Mouse (Mus musculus) heart, adult 2 months (tissue): ENCODE data around the gene Gpr156. TPM values are rescaled to one million over a fixed set of nuclear protein-coding genes. Genes with fewer than 3 reads are reported as not detected.

Experiments used
- DNase-seq, 2 experiments: peaks; one replicate each; pipeline ENCODE4 v3.0.0; 2021
- H3K27ac ChIP-seq: fragments of 200-600 bp; 2 replicates; pipeline ENCODE4 v1.8.1; 2022
- H3K27me3 ChIP-seq: fragments of 200-500 bp; 2 replicates; pipeline ENCODE4 v1.6.1; 2012; ENCODE audit warnings: mild to moderate bottlenecking, low read length, inconsistent platforms, mixed read lengths; ENCODE audit not compliant: control insufficient read depth, insufficient read depth
- H3K36me3 ChIP-seq: fragments of 200-500 bp; 2 replicates; pipeline ENCODE4 v1.6.1; 2012; ENCODE audit warnings: low read length, inconsistent platforms; ENCODE audit not compliant: control insufficient read depth, insufficient read depth
- H3K4me1 ChIP-seq: fragments of 200-500 bp; 2 replicates; pipeline ENCODE4 v1.6.1; 2011; ENCODE audit warnings: low read length; ENCODE audit not compliant: control insufficient read depth, insufficient read depth
- H3K4me3 ChIP-seq: fragments of 200-600 bp; 2 replicates; pipeline ENCODE4 v1.8.1; 2022
- H3K79me2 ChIP-seq: fragments of 200-500 bp; replicated peaks from 2 replicates; pipeline ENCODE4 v1.6.1; 2012; ENCODE audit warnings: mild to moderate bottlenecking, inconsistent platforms, low read length, moderate library complexity, mixed read lengths; ENCODE audit not compliant: control insufficient read depth, insufficient read depth
- H3K9ac ChIP-seq: fragments of 200-500 bp; 2 replicates; pipeline ENCODE4 v1.6.1; 2012; ENCODE audit warnings: low read depth, mild to moderate bottlenecking, control low read depth, inconsistent platforms, low read length, mixed read lengths
- CTCF ChIP-seq: fragments of 200-600 bp; IDR thresholded peaks from 2 replicates; pipeline ENCODE4 v1.8.1; 2022; ENCODE audit warnings: antibody characterized with exemption, mild to moderate bottlenecking, moderate library complexity
- EP300 ChIP-seq: fragments of 200-500 bp; IDR thresholded peaks from 2 replicates; pipeline ENCODE4 v1.6.1; 2011; ENCODE audit warnings: low read depth, low read length, control low read depth; ENCODE audit not compliant: insufficient read depth
- POLR2A ChIP-seq: fragments of 200-500 bp; IDR thresholded peaks from 2 replicates; pipeline ENCODE4 v1.6.1; 2011; ENCODE audit warnings: mild to moderate bottlenecking, low read depth, low read length, control low read depth; ENCODE audit not compliant: insufficient read depth
- WGBS: fragments of 180-500 bp; shearing (Covaris S2); methylation state at CpG from one replicate; pipeline ENCODE4 v1.1.7; 2018; 5-methylcytosine and 5-hydroxymethylcytosine counted together
- intact Hi-C: fragments of 180-260 bp; cut with DNase I; formaldehyde crosslinking; loops from one replicate; pipeline ENCODE4 v1.15.1; 2025
- polyA plus RNA-seq: library from polyadenylated mRNA; depleted of rRNA; stranded (reverse); fragments of >200 nt; gene quantifications from 2 replicates; pipeline ENCODE4 v1.2.3, GENCODE M21; 2012
- total RNA-seq, 2 experiments: library from RNA; stranded (reverse); gene quantifications; 2 replicates each; pipeline ENCODE4 v1.2.3; 2021

The Gpr156 gene
- total and polyA plus RNA-seq, 3 experiments, result 0.02 to 0.07 TPM; not detected in 1

DNA sequence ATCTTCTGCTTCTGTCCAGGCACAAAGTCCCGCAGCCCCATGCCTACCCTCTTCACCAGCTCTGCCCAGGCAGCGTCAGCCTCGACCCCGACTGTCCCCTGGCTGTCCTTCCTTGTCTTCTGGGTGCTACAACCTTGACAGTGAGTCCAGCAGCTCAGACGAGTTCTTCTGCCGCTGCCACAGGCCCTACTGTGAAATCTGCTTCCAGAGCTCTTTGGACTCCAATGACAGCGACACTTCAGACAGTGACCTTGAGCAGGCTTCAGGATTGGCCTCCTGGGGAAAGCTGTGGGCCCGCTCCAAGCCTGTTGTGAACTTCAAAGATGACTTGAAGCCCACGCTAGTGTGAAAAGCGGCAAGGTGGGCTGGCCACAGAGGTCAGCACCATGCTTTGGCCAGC, 89.2 kb downstream of the Gpr156 start:
- Histone ChIP-seq H3K27ac (no peak overlapping the region), H3K9ac (no peak overlapping the region), H3K4me3 (no peak overlapping the region), H3K27me3 (no peaks in the 10 kb centered on the region), H3K79me2 (no peaks in the 10 kb centered on the region), H3K36me3 (no peaks in the 10 kb centered on the region), H3K4me1 (no peaks in the 10 kb centered on the region)
- 77% methylated on average over 10 of the region's 10 CpGs for WGBS
- no peak for TF ChIP-seq POLR2A
- no peak for TF ChIP-seq CTCF
- TF ChIP-seq EP300, result no peak
- intact Hi-C loops, result no loop called here
- no peak for DNase-seq

DNA sequence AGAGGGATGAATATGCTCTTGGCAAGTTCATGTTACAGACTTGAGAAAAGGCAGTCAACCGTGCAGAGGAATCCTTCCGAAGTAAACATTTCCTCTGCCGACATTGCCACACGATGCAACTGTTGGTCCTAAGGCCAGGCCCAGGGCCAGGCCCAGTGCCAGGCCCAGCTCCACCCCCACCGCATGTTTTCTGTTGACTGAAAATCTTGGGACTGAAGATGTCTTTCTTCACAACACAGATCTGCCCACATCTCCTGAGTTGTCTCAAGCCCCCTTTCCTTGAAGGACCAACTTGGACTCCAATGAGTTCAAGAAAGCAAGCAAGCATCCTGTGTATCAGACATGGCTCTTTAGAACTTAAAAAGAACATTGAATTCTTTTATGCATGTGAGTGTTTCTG, 92.1 kb downstream of the Gpr156 start:
- no peak overlapping the region for H3K27ac ChIP-seq
- no peak for DNase-seq
- no peaks in the 10 kb centered on the region for H3K79me2 ChIP-seq
- H3K27me3 ChIP-seq, result no peaks in the 10 kb centered on the region
- no peak overlapping the region for H3K4me3 ChIP-seq
- no peak overlapping the region for H3K9ac ChIP-seq
- intact Hi-C loops, result no loop called here
- TF ChIP-seq CTCF (no peak), POLR2A (no peak), EP300 (no peak)
- WGBS, result 79% methylated on average over 5 of the region's 5 CpGs
- H3K4me1 ChIP-seq, result no peaks in the 10 kb centered on the region
- H3K36me3 ChIP-seq, result no peaks in the 10 kb centered on the region

DNA sequence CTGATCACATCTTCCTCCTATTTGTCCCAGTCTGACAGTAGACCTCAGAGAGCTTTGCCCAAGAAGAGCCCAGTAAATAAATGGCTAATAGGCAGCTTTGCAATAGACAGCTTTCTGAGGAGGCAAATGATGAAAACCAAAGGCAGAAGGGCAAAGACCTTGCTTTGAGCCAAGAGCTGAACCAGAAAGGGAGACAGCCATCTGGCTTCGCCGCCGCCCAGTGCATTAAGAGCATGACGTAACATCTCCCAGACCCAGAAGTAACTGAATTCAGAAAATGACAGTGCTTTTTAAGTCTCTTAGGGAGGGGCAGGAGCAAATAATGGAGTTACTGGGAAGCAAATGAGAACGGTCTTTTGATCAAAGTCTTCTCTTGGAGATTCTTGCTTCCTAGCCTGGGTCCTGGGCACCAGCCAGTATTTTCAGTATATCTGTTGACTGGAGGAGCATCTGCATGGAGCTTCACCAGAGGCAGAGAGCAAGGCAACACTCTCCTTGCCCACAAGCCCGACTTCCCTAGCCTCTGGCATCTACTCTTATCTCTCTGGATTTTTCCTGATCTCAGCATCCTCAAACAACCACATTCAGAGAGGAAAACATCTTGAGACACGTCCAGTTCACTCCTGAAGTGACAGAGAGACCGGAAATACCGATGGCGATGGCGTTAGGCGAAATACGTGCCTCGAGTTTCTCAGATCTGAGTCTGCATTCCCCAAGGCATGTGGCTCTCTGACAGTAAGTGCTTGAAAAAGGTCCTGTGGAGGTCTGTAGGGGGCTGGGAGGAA, 92.9 kb downstream of the Gpr156 start:
- no peaks in the 10 kb centered on the region for H3K79me2 ChIP-seq
- no peak for DNase-seq
- intact Hi-C loops, result no loop called here
- no peaks in the 10 kb centered on the region for H3K27me3 ChIP-seq
- no peak overlapping the region for H3K27ac ChIP-seq
- TF ChIP-seq EP300, result no peak
- no peak for TF ChIP-seq CTCF
- TF ChIP-seq POLR2A, result no peak
- H3K4me3 ChIP-seq, result no peak overlapping the region
- no peak overlapping the region for H3K9ac ChIP-seq
- 74% methylated on average over 14 of the region's 14 CpGs for WGBS
- H3K36me3 ChIP-seq, result no peaks in the 10 kb centered on the region
- H3K4me1 ChIP-seq, result no peaks in the 10 kb centered on the region

DNA sequence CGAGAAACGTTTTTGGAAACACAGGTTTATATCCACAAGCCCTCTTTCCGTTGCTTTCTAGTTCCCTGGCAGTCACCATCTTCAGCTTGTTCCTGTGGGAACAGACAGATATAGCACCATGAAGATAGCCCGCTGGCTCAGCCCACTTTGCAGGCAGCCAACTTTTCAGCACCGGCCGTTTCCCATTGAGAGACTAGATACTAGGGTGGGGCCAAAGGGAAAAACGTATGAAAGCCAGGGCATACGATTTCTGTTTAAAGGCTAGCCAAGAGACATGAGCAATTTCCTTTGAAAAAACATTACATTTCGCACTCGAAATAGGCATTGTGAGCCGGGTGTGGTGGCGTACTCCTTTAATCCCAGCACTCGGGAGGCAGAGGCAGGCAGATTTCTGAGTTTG, 95.2 kb downstream of the Gpr156 start:
- H3K9ac ChIP-seq, result no peak overlapping the region
- no peaks in the 10 kb centered on the region for H3K79me2 ChIP-seq
- no peak overlapping the region for H3K4me3 ChIP-seq
- TF ChIP-seq EP300 (no peak), CTCF (no peak), POLR2A (no peak)
- intact Hi-C loops, result no loop called here
- no peak for DNase-seq
- no peaks in the 10 kb centered on the region for H3K27me3 ChIP-seq
- H3K36me3 ChIP-seq, result no peaks in the 10 kb centered on the region
- no peak overlapping the region for H3K27ac ChIP-seq
- WGBS, result 51% methylated on average over 13 of the region's 13 CpGs
- H3K4me1 ChIP-seq, result no peaks in the 10 kb centered on the region

DNA sequence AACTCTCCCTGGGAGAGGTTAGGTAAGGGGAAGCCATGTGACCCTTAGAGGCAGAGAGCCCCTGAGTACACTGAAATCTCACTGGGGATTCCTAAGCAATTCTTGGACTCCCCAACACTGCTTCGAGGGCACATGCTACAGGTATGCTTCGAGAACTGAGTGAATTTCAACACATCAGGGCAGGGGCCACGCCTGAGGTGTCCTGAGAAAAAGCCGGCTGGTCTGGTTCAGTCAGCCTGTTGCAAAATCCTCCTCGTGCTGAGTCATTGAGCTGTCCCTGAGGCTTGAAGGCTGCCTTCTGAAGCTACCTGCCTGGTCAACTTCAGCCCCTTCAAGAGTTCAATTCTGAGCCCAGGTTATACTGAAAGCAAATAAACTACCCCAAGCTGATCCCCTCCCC, 96.1 kb downstream of the Gpr156 start:
- Histone ChIP-seq H3K36me3 (no peaks in the 10 kb centered on the region), H3K9ac (no peak overlapping the region), H3K4me1 (no peaks in the 10 kb centered on the region), H3K79me2 (no peaks in the 10 kb centered on the region), H3K27ac (no peak overlapping the region), H3K4me3 (no peak overlapping the region), H3K27me3 (no peaks in the 10 kb centered on the region)
- TF ChIP-seq CTCF (no peak), POLR2A (no peak), EP300 (no peak)
- intact Hi-C loops, result no loop called here
- DNase-seq, result no peak
- 83% methylated on average over 5 of the region's 5 CpGs for WGBS

DNA sequence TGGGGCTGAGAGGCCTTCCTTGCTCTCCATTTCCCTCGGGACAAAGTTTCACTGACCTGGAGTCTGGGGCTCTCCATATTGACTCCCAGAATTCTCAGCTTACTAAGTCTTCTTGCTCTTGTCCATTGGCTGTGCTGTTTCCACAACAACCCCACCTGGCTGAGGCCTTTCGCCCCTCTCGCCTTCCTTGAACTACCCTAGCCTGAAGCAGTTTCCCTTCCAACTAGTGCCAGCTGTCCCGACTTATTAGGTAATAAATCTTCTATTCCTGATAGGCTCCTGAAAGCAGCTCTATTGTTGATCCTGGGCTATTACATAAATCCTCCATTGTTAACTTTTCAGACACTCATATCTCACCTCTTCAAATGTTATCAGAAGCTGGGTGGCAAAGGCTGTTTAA, 96.6 kb downstream of the Gpr156 start:
- intact Hi-C loops, result no loop called here
- Histone ChIP-seq H3K36me3 (no peaks in the 10 kb centered on the region), H3K27me3 (no peaks in the 10 kb centered on the region), H3K27ac (no peak overlapping the region), H3K79me2 (no peaks in the 10 kb centered on the region), H3K9ac (no peak overlapping the region), H3K4me1 (no peaks in the 10 kb centered on the region), H3K4me3 (no peak overlapping the region)
- WGBS, result 55% methylated on average over 4 of the region's 4 CpGs
- DNase-seq, result no peak
- no peak for TF ChIP-seq POLR2A
- TF ChIP-seq CTCF, result no peak
- no peak for TF ChIP-seq EP300
